8 mouse cellular contexts compared by ENCODE assay signal in the genomic region with DNA sequence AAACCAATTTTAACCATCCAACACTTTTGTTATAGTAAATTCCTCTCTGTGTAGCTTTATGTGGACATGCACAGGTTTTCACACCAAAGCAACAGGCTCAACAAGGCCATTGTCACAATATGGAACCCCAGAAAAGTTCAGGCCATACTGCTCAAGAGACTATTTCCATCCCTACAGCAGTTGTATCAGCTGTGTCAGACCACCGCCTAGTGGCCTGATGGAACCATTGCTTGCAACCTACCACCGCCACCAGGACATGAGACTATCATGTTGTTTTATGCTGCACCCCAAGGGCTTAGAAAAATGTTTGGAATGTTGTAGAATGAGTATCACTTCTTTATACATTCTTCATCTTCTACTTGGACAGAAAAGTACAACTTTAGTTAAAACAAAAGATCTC. TPM values are rescaled to one million over a fixed set of nuclear protein-coding genes. Genes with fewer than 3 reads are reported as not detected.
DNase-seq lines count a peak whose midpoint lies in the region; ATAC-seq and TF ChIP-seq lines count a peak whose summit lies in the region.

No protein-coding gene starts in this region.

- H3K36me3 ChIP-seq in forebrain, embryonic 10.5 days (replicated peaks): no peaks in the 10 kb centered on the region
- H3K36me3 ChIP-seq in forebrain, embryonic 12.5 days (replicated peaks): no peaks in the 10 kb centered on the region
- H3K36me3 ChIP-seq in hindbrain, embryonic 16.5 days (ENCODE audit: control insufficient read depth, insufficient read depth, low read length): no peaks in the 10 kb centered on the region

- no peaks in the 10 kb centered on the region for H3K27me3 ChIP-seq in forebrain, embryonic 10.5 days (ENCODE audit: poor library complexity, severe bottlenecking)
- no peaks in the 10 kb centered on the region for H3K27me3 ChIP-seq in forebrain, embryonic 12.5 days
- no peaks in the 10 kb centered on the region; the same call in 1 of the 2 replicates for H3K27me3 ChIP-seq in hindbrain, embryonic 16.5 days (replicated peaks; ENCODE audit: control insufficient read depth, insufficient read depth, low read length)

- peak; percentile 75 for TF ChIP-seq CTCF in bone marrow macrophage, adult 2 months (IDR thresholded peaks at IDR 0.05; ENCODE audit: low read depth, low read length)

- 12% methylated on average over 2 of the region's 2 CpGs for WGBS in forebrain, embryonic 10.5 days
- 4% methylated on average over 2 of the region's 2 CpGs for WGBS in forebrain, embryonic 12.5 days
- 5% methylated on average over 2 of the region's 2 CpGs for WGBS in hindbrain, embryonic 16.5 days

- DNase-seq in forebrain, embryonic 10.5 days (ENCODE audit: extremely low spot score, low spot score): peak; percentile 59
- peak; percentile 37 to 49 for DNase-seq in frontal cortex, postnatal 10 days (ENCODE audit: low spot score in 2 of 2)
- DNase-seq in layer of hippocampus, postnatal 36 days: peak; percentile 51 to 53
- peak; percentile 75 for DNase-seq in mesoderm, embryonic 11.5 days (ENCODE audit: low read depth, low spot score)
- DNase-seq in spleen, adult 12 weeks (ENCODE audit: low spot score): peak; percentile 14

- no peak for ATAC-seq in forebrain, embryonic 12.5 days (ENCODE audit: low FRiP score)
- ATAC-seq in hindbrain, embryonic 16.5 days: 0 out of 2 replicates have a peak, but pooled peaks have one; percentile 77

- no peak for TF ChIP-seq POLR2A in bone marrow macrophage, adult 2 months (IDR thresholded peaks at IDR 0.05; ENCODE audit: borderline replicate concordance, low read depth, low read length)

- no peak overlapping the region for H3K9ac ChIP-seq in forebrain, embryonic 12.5 days
- H3K9ac ChIP-seq in hindbrain, embryonic 16.5 days (ENCODE audit: low read depth, low read length): no peak overlapping the region

- H3K4me2 ChIP-seq in forebrain, embryonic 12.5 days: no peak overlapping the region
- H3K4me2 ChIP-seq in hindbrain, embryonic 16.5 days (ENCODE audit: low read length): no peak overlapping the region

- H3K27ac ChIP-seq in forebrain, embryonic 10.5 days: no peak overlapping the region
- no peak overlapping the region for H3K27ac ChIP-seq in forebrain, embryonic 12.5 days
- no peak overlapping the region for H3K27ac ChIP-seq in bone marrow macrophage, adult 2 months (ENCODE audit: insufficient read depth, low read depth, low read length)
- H3K27ac ChIP-seq in hindbrain, embryonic 16.5 days (ENCODE audit: low read depth, low read length): no peak overlapping the region

- H3K4me3 ChIP-seq in forebrain, embryonic 10.5 days: no peak overlapping the region
- H3K4me3 ChIP-seq in forebrain, embryonic 12.5 days (replicated peaks): no peak overlapping the region
- no peak overlapping the region for H3K4me3 ChIP-seq in bone marrow macrophage, adult 2 months (ENCODE audit: insufficient read depth, low read length)
- no peak overlapping the region for H3K4me3 ChIP-seq in hindbrain, embryonic 16.5 days (ENCODE audit: low read length)

- H3K4me1 ChIP-seq in forebrain, embryonic 10.5 days: 0 out of 2 replicates have a peak, but pooled peaks cover 5% of the 10 kb centered on the region
- no peaks in the 10 kb centered on the region for H3K4me1 ChIP-seq in forebrain, embryonic 12.5 days
- peaks cover 9% of the 10 kb centered on the region for H3K4me1 ChIP-seq in bone marrow macrophage, adult 2 months (ENCODE audit: control insufficient read depth, insufficient read depth, low read length)
- no peaks in the 10 kb centered on the region for H3K4me1 ChIP-seq in hindbrain, embryonic 16.5 days (ENCODE audit: control insufficient read depth, insufficient read depth, low read depth, low read length)

- no peaks in the 10 kb centered on the region for H3K9me3 ChIP-seq in forebrain, embryonic 10.5 days
- no peaks in the 10 kb centered on the region for H3K9me3 ChIP-seq in forebrain, embryonic 12.5 days
- no peaks in the 10 kb centered on the region for H3K9me3 ChIP-seq in hindbrain, embryonic 16.5 days (ENCODE audit: control insufficient read depth, low read length)

RNA-seq across cellular contexts. Expression of gene Rrp1b, which starts 10.5 kb away (rescaled TPM):
- 107 and 109 TPM in 2 replicates for polyA plus RNA-seq in forebrain, embryonic 10.5 days (2016; fragmentation: Nextera tagmentation; extraction: Ambion mirVana)
- polyA plus RNA-seq in forebrain, embryonic 12.5 days (2016; fragmentation: Nextera tagmentation; extraction: Ambion mirVana): 63.0 and 64.5 TPM in 2 replicates
- 9.6 and 11.2 TPM in 2 replicates for polyA plus RNA-seq in bone marrow macrophage, adult 2 months (2012; ENCODE audit: insufficient read depth, insufficient read length, missing spikeins)
- 33.4 and 34.4 TPM in 2 replicates for polyA plus RNA-seq in hindbrain, embryonic 16.5 days (2015; fragmentation: Nextera tagmentation; extraction: Ambion mirVana)
- 10 to 100 TPM; 17.4 to 19.0 TPM for total RNA-seq in layer of hippocampus, postnatal 36 days (2021)

RNA-seq across cellular contexts. Expression of gene Hsf2bp, which starts 10.8 kb away (rescaled TPM):
- 0.38 and 0.52 TPM in 2 replicates for polyA plus RNA-seq in forebrain, embryonic 10.5 days (2016; fragmentation: Nextera tagmentation; extraction: Ambion mirVana)
- polyA plus RNA-seq in forebrain, embryonic 12.5 days (2016; fragmentation: Nextera tagmentation; extraction: Ambion mirVana): 0.46 and 0.55 TPM in 2 replicates
- polyA plus RNA-seq in bone marrow macrophage, adult 2 months (2012; ENCODE audit: insufficient read depth, insufficient read length, missing spikeins): 0.55 TPM in 1 of 2 replicates, not detected in the other
- polyA plus RNA-seq in hindbrain, embryonic 16.5 days (2015; fragmentation: Nextera tagmentation; extraction: Ambion mirVana): 0.30 and 1.1 TPM in 2 replicates
- total RNA-seq in layer of hippocampus, postnatal 36 days (2021): 1 to 10 TPM in 1 of 2 experiments, under 1 TPM in 1; 0.43 to 1.3 TPM

Comparison
In these comparisons a context has a peak if more than half of its experiments do, and no peak if none do; other contexts are left out.
1. DNase-seq: peak in every context shown above with its lines; median percentile 75 in mesoderm, embryonic 11.5 days; 59 in forebrain, embryonic 10.5 days; 52 in layer of hippocampus, postnatal 36 days; 43 in frontal cortex, postnatal 10 days; 14 in spleen, adult 12 weeks.